Mouse (Mus musculus): Measurements from ENCODE around the gene Rora. TPM values are rescaled to one million over a fixed set of nuclear protein-coding genes. Genes with fewer than 3 reads are reported as not detected.

Gene Rora
- polyA plus RNA-seq, 1 experiment from 2014 or later: 8.9 TPM

DNA sequence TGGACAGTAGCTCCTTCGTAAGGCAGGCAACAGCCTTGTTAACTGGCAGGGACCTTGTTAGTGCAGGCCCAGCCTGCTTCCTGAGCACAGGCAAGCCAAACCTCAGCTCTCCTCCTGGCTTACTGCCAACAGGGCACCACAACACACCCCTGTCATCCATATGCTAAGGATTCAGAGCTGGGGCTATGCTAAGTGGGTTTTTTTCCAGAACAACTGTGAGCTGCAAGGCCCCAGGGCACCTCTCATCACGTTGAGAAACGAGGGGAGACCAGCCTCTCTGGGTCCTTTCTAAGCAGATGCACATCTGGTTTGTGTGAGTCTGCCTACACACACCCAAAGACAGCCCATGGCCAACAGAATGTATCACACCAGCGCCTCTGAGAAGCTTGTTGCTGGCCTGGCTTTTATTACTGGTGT is 289.0 kb downstream of the Rora start:
- no peak for ATAC-seq (replicated peaks; ENCODE audit: low FRiP score)
- Histone ChIP-seq H3K9ac (no peak overlapping the region), H3K4me3 (replicated peaks) (no peak overlapping the region), H3K4me1 (peaks cover 11% of the 10 kb centered on the region), H3K4me2 (no peak overlapping the region), H3K27me3 (no peaks in the 10 kb centered on the region), H3K27ac (no peak overlapping the region), H3K36me3 (no peaks in the 10 kb centered on the region), H3K9me3 (replicated peaks) (no peaks in the 10 kb centered on the region)
- 74% methylated on average over 4 of the region's 4 CpGs for WGBS

DNA sequence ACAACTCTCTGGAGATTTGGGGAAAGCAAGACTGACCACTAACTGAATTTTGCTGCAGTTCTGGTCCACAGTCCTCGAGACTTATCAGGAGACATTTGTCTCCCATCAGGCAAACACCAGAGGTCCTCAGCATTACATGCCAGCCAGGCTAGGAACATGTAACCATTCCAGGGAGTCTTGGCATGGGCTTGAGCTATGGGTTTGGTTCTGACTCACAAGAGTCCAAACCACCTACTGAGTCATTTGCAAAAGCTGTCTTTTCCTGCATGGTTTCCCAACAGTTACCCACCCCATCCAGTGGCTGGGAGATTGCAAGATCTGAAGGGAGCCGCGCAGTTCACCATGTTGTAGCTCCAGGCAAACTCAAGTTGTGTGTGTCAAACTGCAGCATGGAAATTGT is 290.4 kb downstream of the Rora start:
- H3K27me3 ChIP-seq: no peaks in the 10 kb centered on the region
- H3K9me3 ChIP-seq (replicated peaks): no peaks in the 10 kb centered on the region
- H3K4me3 ChIP-seq (replicated peaks): no peak overlapping the region
- H3K9ac ChIP-seq: no peak overlapping the region
- no peak overlapping the region for H3K4me2 ChIP-seq
- peaks cover 19% of the 10 kb centered on the region for H3K4me1 ChIP-seq
- no peak overlapping the region for H3K27ac ChIP-seq
- no peak for ATAC-seq (replicated peaks; ENCODE audit: low FRiP score)
- WGBS: 96% methylated on average over 3 of the region's 3 CpGs
- H3K36me3 ChIP-seq: no peaks in the 10 kb centered on the region

DNA sequence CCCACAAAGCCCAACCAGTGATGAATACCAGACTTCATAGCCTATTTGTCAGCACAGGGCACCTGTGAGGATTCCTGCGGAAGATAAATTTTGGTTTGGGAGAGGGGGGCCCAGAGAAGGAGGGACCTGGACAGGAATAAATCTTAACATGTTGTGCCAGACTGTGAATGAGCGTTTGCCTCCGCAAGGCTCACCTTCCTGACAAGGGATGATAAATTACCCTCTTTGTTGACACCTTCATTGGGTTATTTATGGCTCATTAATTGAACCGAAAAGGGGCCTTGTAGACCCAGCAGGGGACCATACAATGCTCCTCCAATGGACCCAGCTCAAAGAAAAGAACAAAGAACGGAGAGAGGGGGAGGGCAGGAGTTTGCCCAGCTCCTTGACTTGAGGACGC is 294.1 kb downstream of the Rora start:
- Histone ChIP-seq H3K9ac (no peak overlapping the region), H3K4me1 (peaks cover 15% of the 10 kb centered on the region), H3K4me2 (no peak overlapping the region), H3K36me3 (no peaks in the 10 kb centered on the region), H3K27ac (no peak overlapping the region), H3K4me3 (replicated peaks) (no peak overlapping the region), H3K9me3 (replicated peaks) (no peaks in the 10 kb centered on the region), H3K27me3 (no peaks in the 10 kb centered on the region)
- WGBS: 14% methylated on average over 6 of the region's 6 CpGs
- ATAC-seq (replicated peaks; ENCODE audit: low FRiP score): 0 out of 2 replicates have a peak, but pooled peaks have one; percentile 62

DNA sequence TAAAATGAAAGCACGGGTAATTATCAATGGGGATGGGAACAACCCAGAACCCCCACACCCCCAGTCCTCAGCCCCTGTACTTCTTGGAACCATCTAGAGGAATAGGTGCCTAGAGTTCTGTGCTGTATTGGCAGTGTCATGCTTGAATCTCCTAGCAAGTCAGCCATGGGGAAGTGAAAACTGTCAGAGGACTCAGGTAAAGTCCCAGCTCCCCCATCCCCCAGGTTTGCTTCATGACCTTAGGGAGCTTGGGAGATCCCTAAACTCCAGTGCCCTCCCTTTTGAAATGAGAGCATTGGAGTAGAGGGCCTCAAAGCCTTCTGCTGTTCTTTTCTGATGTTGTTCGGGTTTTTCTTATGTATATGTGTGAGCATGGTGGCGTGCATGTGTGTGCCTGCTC is 294.6 kb downstream of the Rora start:
- no peaks in the 10 kb centered on the region for H3K27me3 ChIP-seq
- ATAC-seq (replicated peaks; ENCODE audit: low FRiP score): 0 out of 2 replicates have a peak, but pooled peaks have one; percentile 33
- H3K9me3 ChIP-seq (replicated peaks): no peaks in the 10 kb centered on the region
- H3K4me2 ChIP-seq: no peak overlapping the region
- H3K36me3 ChIP-seq: no peaks in the 10 kb centered on the region
- WGBS: 63% methylated on average over 3 of the region's 3 CpGs
- H3K9ac ChIP-seq: no peak overlapping the region
- no peak overlapping the region for H3K27ac ChIP-seq
- peaks cover 15% of the 10 kb centered on the region for H3K4me1 ChIP-seq
- no peak overlapping the region for H3K4me3 ChIP-seq (replicated peaks)

DNA sequence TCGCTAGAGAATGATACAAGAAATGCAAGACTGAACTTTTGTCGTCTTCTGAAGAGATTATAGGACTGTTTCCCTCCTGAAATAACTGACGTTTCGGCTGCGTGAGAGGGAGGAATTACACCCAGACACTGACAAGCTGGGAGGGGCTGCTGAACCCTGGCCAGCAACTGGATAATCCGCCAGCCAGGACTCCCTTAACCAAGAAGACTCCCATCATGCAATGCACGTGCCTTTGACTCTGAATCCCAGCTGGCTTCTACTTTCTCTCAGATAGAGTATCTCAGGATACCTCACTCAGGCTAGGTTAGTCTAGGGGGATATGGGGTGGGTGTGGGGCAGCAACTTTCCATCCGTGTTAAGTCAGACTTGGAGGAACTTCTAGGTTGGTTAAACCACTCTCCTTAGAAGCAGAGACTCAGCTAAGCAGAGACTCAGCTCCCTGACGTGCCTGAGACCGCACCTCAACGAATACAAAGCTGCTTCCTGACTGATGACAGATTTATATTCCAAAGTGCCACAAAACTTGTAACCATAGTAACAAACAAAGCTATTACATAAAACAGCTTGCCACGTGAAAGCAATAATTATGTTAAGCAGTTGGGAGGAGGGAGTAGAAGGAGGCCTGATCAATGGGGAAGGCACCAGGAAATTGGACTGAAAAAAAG is 302.8 kb downstream of the Rora start:
- H3K4me2 ChIP-seq: no peak overlapping the region
- H3K27me3 ChIP-seq: no peaks in the 10 kb centered on the region
- no peak overlapping the region for H3K9ac ChIP-seq
- H3K4me1 ChIP-seq: peaks cover 8% of the 10 kb centered on the region
- H3K27ac ChIP-seq: no peak overlapping the region
- WGBS: 28% methylated on average over 12 of the region's 12 CpGs
- H3K36me3 ChIP-seq: no peaks in the 10 kb centered on the region
- 0 out of 2 replicates have a peak, but pooled peaks have one; percentile 29 for ATAC-seq (replicated peaks; ENCODE audit: low FRiP score)
- no peak overlapping the region for H3K4me3 ChIP-seq (replicated peaks)
- H3K9me3 ChIP-seq (replicated peaks): no peaks in the 10 kb centered on the region

DNA sequence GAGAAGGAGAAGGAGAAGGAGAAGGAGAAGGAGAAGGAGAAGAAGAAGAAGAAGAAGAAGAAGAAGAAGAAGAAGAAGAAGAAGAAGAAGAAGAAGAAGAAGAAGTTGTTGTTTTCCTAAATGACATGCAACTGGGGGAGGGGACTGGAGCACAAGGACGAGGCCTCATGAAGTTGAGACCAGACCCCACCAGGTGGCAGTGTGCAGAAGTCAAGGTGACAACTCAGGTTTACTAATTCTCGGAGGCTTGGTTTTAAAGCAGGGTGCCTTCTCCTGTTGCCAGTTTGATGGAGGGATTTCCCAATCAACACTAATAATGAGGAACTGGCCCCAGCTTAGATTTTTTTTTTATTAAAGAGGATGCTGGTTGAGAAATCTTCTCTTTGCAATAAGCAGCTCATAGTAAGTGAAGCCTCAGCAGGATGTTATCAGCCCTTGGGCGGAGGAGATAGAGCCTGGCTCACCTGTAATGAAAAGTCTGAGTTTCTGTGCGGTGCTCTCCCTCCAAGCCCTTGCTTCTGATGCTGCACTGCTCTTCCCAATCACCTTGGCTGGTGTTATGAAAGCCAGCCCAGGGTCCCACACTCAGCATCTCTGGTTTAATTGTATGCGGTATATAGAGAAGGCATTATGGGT is 303.5 kb downstream of the Rora start:
- H3K9me3 ChIP-seq (replicated peaks): no peaks in the 10 kb centered on the region
- H3K4me1 ChIP-seq: peaks cover 8% of the 10 kb centered on the region
- 60% methylated on average over 5 of the region's 5 CpGs for WGBS
- no peak overlapping the region for H3K9ac ChIP-seq
- H3K27me3 ChIP-seq: no peaks in the 10 kb centered on the region
- H3K27ac ChIP-seq: no peak overlapping the region
- no peak overlapping the region for H3K4me3 ChIP-seq (replicated peaks)
- no peak for ATAC-seq (replicated peaks; ENCODE audit: low FRiP score)
- no peak overlapping the region for H3K4me2 ChIP-seq
- no peaks in the 10 kb centered on the region for H3K36me3 ChIP-seq

DNA sequence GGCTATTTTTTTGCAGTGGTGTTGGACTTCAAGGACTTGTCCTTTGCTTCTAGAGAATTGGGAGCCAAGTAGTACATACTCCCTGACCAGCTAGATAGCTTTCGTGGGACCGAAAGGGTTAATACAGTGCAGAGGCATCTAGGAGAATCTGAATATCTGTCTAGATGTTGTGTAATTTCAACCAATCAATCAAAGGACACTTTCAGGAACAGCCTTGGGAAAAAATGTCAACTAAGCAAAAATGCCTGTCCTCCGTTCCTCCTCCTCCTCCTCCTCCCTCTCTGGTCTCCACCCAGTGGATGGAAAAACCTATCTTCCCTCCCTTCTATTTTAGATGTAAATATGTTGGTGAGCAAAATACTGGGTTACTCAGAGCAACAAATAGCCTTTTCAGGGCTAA is 304.2 kb downstream of the Rora start:
- ATAC-seq (replicated peaks; ENCODE audit: low FRiP score): no peak
- H3K4me1 ChIP-seq: peaks cover 8% of the 10 kb centered on the region

DNA sequence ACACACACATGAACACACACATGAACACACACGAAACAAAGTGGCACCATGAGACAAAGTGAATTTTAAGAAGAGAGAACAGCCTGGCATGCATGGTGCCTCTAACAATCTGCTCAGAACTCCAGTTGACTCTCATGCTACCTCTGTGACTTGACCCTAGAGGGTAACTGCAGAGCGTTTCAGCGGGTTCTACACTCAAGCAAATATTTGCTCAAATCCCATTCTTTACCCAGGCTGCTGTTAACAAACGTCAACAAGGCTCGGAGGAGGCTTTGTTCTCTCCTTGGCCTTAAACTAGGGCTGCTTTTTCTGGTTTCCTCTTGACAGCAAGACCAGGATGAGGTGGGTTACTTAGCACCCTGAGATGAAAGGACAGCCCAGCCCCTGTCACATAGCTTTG is 305.3 kb downstream of the Rora start:
- no peak overlapping the region for H3K4me2 ChIP-seq
- 55% methylated on average over 5 of the region's 5 CpGs for WGBS

More for the DNA sequence above, 304.2 kb downstream of the Rora start:
- H3K9ac ChIP-seq: no peak overlapping the region
- no peaks in the 10 kb centered on the region for H3K27me3 ChIP-seq
- H3K36me3 ChIP-seq: no peaks in the 10 kb centered on the region
- no peaks in the 10 kb centered on the region for H3K9me3 ChIP-seq (replicated peaks)
- no peak overlapping the region for H3K27ac ChIP-seq
- WGBS: 91% methylated on average over 3 of the region's 3 CpGs
- no peak overlapping the region for H3K4me2 ChIP-seq
- H3K4me3 ChIP-seq (replicated peaks): no peak overlapping the region

DNA sequence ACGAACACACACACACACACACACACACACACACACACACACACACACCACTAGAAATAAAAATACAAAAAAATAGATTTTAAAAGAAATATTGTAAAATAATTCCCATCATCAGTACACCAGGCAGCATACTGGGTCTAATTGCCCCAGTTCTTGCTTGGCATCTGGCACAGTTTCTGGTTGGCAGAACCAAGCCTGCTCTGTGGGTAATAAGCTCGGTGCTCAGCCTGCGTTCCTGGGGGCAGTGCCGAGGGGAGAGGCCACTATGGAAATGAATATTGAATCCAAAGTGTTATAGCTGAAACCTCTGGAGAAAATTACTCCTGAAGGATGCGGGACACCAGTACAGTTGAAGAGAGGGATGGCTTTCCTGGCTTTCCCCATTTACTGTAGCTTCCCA is 310.3 kb downstream of the Rora start:
- Histone ChIP-seq H3K9me3 (replicated peaks) (no peaks in the 10 kb centered on the region), H3K27ac (no peak overlapping the region), H3K4me2 (no peak overlapping the region), H3K4me3 (replicated peaks) (no peak overlapping the region), H3K4me1 (0 out of 2 replicates have a peak, but pooled peaks cover 2% of the 10 kb centered on the region), H3K27me3 (no peaks in the 10 kb centered on the region), H3K9ac (no peak overlapping the region), H3K36me3 (no peaks in the 10 kb centered on the region)
- no peak for ATAC-seq (replicated peaks; ENCODE audit: low FRiP score)
- WGBS: 89% methylated on average over 5 of the region's 5 CpGs

More for the DNA sequence above, 305.3 kb downstream of the Rora start:
- peaks cover 8% of the 10 kb centered on the region for H3K4me1 ChIP-seq
- H3K9me3 ChIP-seq (replicated peaks): no peaks in the 10 kb centered on the region
- H3K36me3 ChIP-seq: no peaks in the 10 kb centered on the region
- H3K27ac ChIP-seq: no peak overlapping the region
- no peak overlapping the region for H3K9ac ChIP-seq
- no peak overlapping the region for H3K4me3 ChIP-seq (replicated peaks)
- H3K27me3 ChIP-seq: no peaks in the 10 kb centered on the region
- ATAC-seq (replicated peaks; ENCODE audit: low FRiP score): no peak

DNA sequence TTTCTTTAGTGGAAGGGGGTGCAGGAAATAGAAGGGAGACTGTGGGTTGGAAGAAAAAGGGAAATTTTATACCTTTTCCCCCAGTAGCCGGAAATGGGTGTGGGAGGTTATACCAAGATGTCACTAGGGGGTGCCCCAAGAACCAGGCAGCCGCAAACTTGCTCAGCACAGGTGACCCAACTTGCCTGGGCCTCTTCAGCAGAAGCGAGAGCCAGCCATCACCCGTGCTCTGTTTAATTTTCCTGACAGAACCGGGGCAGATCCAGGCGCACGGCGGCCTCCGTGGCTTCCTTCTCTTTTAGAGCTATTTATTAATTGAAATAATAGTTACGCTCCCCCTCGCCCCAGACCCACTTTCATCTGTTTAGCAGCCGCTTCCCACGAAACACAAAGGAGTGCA is 313.0 kb downstream of the Rora start:
- no peaks in the 10 kb centered on the region for H3K36me3 ChIP-seq
- ATAC-seq (replicated peaks; ENCODE audit: low FRiP score): no peak
- no peaks in the 10 kb centered on the region for H3K27me3 ChIP-seq
- H3K27ac ChIP-seq: no peak overlapping the region
- 62% methylated on average over 13 of the region's 13 CpGs for WGBS
- H3K4me3 ChIP-seq (replicated peaks): no peak overlapping the region
- 0 out of 2 replicates have a peak, but pooled peaks cover 2% of the 10 kb centered on the region for H3K4me1 ChIP-seq
- no peak overlapping the region for H3K9ac ChIP-seq
- H3K4me2 ChIP-seq: no peak overlapping the region
- no peaks in the 10 kb centered on the region for H3K9me3 ChIP-seq (replicated peaks)

DNA sequence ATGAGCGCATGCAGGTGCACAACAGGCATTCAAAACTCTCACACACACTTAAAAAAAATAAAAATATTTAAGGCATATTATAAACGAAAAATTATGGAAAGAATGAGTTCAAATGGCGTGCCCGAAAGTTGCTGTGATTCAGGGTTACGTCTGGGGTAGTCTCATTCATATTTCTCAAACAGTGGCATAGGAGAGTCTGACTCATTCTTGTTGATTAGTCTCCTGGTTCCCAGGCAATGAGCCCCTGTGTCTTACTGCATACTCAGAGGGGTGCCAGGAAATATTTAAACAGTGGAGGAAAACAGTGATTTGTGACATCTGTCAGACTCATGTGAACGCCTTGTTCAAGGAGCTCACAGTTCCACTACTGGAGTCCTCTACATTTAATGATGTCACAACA is 316.5 kb downstream of the Rora start:
- no peaks in the 10 kb centered on the region for H3K9me3 ChIP-seq (replicated peaks)
- H3K36me3 ChIP-seq: no peaks in the 10 kb centered on the region
- 86% methylated on average over 6 of the region's 6 CpGs for WGBS
- H3K9ac ChIP-seq: no peak overlapping the region
- no peak overlapping the region for H3K4me3 ChIP-seq (replicated peaks)
- H3K4me1 ChIP-seq: 0 out of 2 replicates have a peak, but pooled peaks cover 2% of the 10 kb centered on the region
- ATAC-seq (replicated peaks; ENCODE audit: low FRiP score): no peak
- H3K4me2 ChIP-seq: no peak overlapping the region
- no peak overlapping the region for H3K27ac ChIP-seq
- H3K27me3 ChIP-seq: no peaks in the 10 kb centered on the region

DNA sequence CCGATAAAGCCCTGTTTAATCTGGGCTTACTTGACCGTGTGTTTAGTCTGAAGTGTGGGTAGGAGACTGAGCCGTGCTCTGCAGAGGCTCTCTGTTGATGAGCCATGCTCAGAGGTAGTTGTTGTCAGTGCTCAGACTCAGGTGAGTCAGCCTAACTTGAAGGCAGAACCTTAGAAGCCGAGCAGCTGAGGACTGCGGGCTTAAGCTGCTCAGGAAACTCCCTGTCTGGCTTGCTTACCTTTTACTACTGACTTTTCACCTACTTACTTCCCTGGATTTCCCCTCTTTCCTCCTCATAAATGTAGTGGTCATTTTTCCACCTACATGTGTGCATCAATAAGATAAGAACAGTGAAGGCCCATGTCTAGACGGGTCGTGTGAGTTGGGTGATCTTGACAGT is 318.7 kb downstream of the Rora start:
- H3K27ac ChIP-seq: no peak overlapping the region
- no peak overlapping the region for H3K4me3 ChIP-seq (replicated peaks)
- H3K9me3 ChIP-seq (replicated peaks): no peaks in the 10 kb centered on the region
- H3K4me1 ChIP-seq: 0 out of 2 replicates have a peak, but pooled peaks cover 2% of the 10 kb centered on the region
- H3K36me3 ChIP-seq: no peaks in the 10 kb centered on the region
- 85% methylated on average over 7 of the region's 7 CpGs for WGBS
- H3K9ac ChIP-seq: no peak overlapping the region
- H3K4me2 ChIP-seq: no peak overlapping the region
- no peak for ATAC-seq (replicated peaks; ENCODE audit: low FRiP score)
- no peaks in the 10 kb centered on the region for H3K27me3 ChIP-seq
